Mouse (Mus musculus) layer of hippocampus, adult 2 months (tissue): ENCODE data around the gene Gm9780. TPM values are rescaled to one million over a fixed set of nuclear protein-coding genes. Genes with fewer than 3 reads are reported as not detected.
"Not testable (repeated sequence)": the region's sequence is repeated elsewhere in the genome, so short reads cannot be mapped to it uniquely, and the experiment has no call there.

Source experiments
- DNase-seq, 2 experiments: peaks; one replicate each; pipeline ENCODE4 v3.0.0; 2022; ENCODE audit warnings: low spot score in 2 of 2
- H3K27ac ChIP-seq: fragments of 200-600 bp; 2 replicates; pipeline ENCODE4 v1.8.1; 2022
- H3K4me3 ChIP-seq: fragments of 200-600 bp; 2 replicates; pipeline ENCODE4 v1.8.1; 2022; ENCODE audit warnings: mild to moderate bottlenecking
- total RNA-seq, 2 experiments: library from RNA; stranded (reverse); gene quantifications; 2 replicates each; pipeline ENCODE4 v1.2.3; 2021

The Gm9780 gene
- total RNA-seq, 2 experiments from 2014 or later: 1.7 to 2.3 TPM

GRCm38 (mm10) chr14:25979242-25979941 lies 63.1 kb downstream of the Gm9780 start:
- H3K27ac ChIP-seq: not testable (repeated sequence)
- DNase-seq: peak in 1 of 2 experiments; percentile 8
- peak overlapping the region; percentile 32; the same call in 1 of the 2 replicates for H3K4me3 ChIP-seq

DNA sequence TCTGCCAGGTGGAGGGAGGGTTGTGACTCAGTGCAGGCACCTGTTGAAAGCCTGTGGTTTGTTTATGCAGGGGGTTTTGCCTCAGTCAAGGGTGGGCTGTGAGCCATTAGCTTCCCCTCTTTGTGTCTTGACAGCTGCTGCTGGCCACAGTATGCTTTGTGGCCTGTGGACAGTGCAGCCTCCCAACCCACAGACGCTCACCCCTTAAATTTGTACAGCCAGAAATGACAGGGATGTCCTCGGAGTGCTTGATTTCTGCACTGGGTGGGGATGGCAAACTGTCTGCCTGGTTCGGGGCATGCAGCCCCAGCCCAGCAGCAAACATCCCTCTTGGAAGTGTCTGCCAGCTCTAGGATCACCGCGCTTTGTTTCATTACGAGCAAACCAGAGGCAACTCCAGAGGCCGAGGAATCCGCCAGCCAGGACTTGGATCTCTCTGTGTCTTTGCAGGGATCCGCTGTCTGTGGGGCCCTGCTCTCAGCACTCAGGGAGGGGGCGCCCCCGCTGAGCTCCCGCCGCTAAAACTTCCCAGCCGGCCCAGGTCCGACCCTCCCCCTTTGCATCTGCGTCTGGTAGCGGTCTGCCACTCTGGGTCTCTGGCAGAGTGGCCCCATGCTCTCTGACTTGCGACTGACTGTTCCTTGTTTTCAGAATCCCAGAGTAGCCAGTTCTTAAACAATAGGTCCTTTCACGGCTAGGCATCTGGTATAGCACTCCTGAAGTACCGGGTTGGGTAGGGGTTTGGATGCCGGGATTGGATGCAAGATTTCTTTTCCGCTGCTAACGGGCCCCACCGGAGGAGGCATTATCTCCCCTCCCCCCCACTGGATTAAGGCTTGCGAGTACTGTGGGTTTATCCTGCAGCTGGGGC lies 63.9 kb downstream of the Gm9780 start, which contains the start of gene Duxbl1:
TSS of gene Duxbl1 (plus strand) at position 207 of the 871 bp plus-strand sequence.
- H3K27ac ChIP-seq, DNase-seq: not testable (repeated sequence)
- H3K4me3 ChIP-seq: peak within 1 kb of the TSS; percentile 32; the same call in 1 of the 2 replicates

Other genes with a start within 250 kb of the Gm9780 start
- 10 to 100 TPM; 87.9 to 88.8 TPM for gene Anxa11, start 200.6 kb downstream of the Gm9780 start, total RNA-seq
- gene Plac9a, start 139.6 kb downstream of the Gm9780 start, total RNA-seq: not detected
- gene Tmem254a, start 115.0 kb downstream of the Gm9780 start, total RNA-seq: 10 to 100 TPM in 1 of 2 experiments, 1 to 10 TPM in 1; 9.6 to 10.5 TPM
- gene Cphx1, start 104.4 kb downstream of the Gm9780 start, total RNA-seq: not detected
- under 1 TPM in 1 of 2 experiments, not detected in 1; 0.54 TPM for gene Duxbl1, start 64.1 kb downstream of the Gm9780 start, total RNA-seq
- gene Tmem254c, start 24.6 kb upstream of the Gm9780 start, total RNA-seq: 10 to 100 TPM; 15.8 to 18.1 TPM
- not detected for gene Cphx2, start 38.8 kb upstream of the Gm9780 start, total RNA-seq
- not detected for gene Cphx3, start 39.6 kb upstream of the Gm9780 start, total RNA-seq
- under 1 TPM in 1 of 2 experiments, not detected in 1; 0.31 TPM for gene Duxbl2, start 75.6 kb upstream of the Gm9780 start, total RNA-seq
- gene Plac9b, start 139.8 kb upstream of the Gm9780 start, total RNA-seq: 1 to 10 TPM; 5.0 to 7.9 TPM
- gene Tmem254b, start 164.3 kb upstream of the Gm9780 start, total RNA-seq: 10 to 100 TPM; 15.2 to 16.2 TPM
- 1 to 10 TPM; 1.5 to 2.0 TPM for gene Duxbl3, start 215.3 kb upstream of the Gm9780 start, total RNA-seq